Mouse (Mus musculus): ENCODE measurements around the gene Kif1c.

DNA sequence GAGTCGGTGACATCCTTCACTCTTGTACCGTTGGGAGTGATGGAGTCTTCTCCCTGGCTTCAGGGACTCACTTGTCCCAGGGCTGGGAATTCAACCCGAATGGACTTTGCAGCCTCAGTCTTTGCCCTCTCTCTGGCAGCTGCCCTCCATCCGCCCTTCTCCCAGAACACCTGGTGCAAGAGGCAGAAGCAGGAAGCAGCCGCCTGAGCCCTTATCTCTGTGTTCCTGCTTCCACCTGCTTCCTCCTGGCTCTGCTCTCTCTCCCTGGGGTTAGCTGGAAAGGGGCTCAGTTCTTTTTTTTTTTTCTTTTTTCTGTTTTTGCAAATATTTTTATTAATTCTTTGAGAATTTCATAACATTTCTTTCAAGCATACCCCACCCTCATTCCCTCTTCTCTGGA is 37.4 kb downstream of the Kif1c start:
- TF ChIP-seq GATA1 (IDR thresholded peaks at IDR 0.05; ENCODE audit: borderline replicate concordance, low read length) (no peak), FLI1 (IDR thresholded peaks at IDR 0.05; ENCODE audit: low read length) (no peak)

Measured in megakaryocyte, embryonic 14.5 days (primary cell).